Mouse (Mus musculus): ENCODE results near the gene Marveld1. TPM values are rescaled to one million over a fixed set of nuclear protein-coding genes. Genes with fewer than 3 reads are reported as not detected.

Gene Marveld1
- polyA plus RNA-seq, 1 experiment = 3.6 TPM

DNA sequence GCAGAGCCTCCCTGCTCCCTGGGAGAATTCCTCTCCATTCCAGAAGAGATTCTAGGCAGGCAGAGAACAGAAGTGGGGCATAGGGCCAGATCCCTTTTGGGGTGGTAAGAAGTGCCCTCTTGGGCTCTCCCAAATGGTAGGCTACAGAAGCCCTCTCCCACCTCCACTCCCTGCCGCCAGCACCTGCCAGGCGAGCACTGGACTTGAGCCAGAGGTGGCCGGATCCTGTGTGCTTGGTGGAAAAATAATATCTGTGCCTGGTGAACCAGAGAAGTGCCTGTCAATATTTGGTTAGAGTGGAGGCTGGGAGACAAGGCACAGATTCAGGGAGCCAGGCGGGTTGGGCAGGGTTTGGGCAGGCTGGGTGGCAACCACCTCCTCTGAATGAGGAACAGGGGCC lies 49.2 kb downstream of the Marveld1 start:
- H3K36me3 ChIP-seq (replicated peaks; ENCODE audit: low read length) = peaks cover 29% of the 10 kb centered on the region
- H3K4me3 ChIP-seq (replicated peaks) = no peak overlapping the region
- H3K4me1 ChIP-seq = peaks cover 5% of the 10 kb centered on the region
- TF ChIP-seq FLI1 (IDR thresholded peaks at IDR 0.05; ENCODE audit: low read length) = no peak
- no peak for TF ChIP-seq GATA1 (IDR thresholded peaks at IDR 0.05; ENCODE audit: borderline replicate concordance, low read length)
- no peaks in the 10 kb centered on the region; the same call in 1 of the 2 replicates for H3K9me3 ChIP-seq
- H3K27me3 ChIP-seq (replicated peaks) = peaks cover 53% of the 10 kb centered on the region

DNA sequence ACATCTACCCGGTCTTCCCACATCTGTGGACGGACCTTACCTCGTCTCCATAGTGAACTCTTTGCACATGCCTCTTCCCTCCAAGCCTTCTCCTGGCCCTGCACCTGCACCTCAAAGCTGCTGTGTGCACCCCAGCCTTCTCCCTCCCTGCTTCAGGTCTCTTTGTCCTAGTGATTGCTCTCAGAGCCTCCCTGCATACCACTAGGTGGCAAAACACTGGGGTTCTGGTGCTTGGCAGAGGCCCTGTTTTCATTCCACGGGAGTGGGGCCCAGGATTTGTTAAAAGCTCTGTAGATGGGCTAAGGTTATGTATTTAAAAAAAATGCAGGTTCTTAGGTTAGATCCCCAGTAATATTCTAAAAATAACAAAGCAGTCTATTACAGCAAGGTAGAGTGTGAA lies 49.9 kb downstream of the Marveld1 start:
- TF ChIP-seq FLI1 (IDR thresholded peaks at IDR 0.05; ENCODE audit: low read length) = no peak
- TF ChIP-seq GATA1 (IDR thresholded peaks at IDR 0.05; ENCODE audit: borderline replicate concordance, low read length) = no peak
- Histone ChIP-seq H3K9me3 (no peaks in the 10 kb centered on the region; the same call in 1 of the 2 replicates), H3K27me3 (replicated peaks) (peaks cover 60% of the 10 kb centered on the region), H3K4me1 (peaks cover 12% of the 10 kb centered on the region), H3K36me3 (replicated peaks; ENCODE audit: low read length) (peaks cover 22% of the 10 kb centered on the region), H3K4me3 (replicated peaks) (no peak overlapping the region)

DNA sequence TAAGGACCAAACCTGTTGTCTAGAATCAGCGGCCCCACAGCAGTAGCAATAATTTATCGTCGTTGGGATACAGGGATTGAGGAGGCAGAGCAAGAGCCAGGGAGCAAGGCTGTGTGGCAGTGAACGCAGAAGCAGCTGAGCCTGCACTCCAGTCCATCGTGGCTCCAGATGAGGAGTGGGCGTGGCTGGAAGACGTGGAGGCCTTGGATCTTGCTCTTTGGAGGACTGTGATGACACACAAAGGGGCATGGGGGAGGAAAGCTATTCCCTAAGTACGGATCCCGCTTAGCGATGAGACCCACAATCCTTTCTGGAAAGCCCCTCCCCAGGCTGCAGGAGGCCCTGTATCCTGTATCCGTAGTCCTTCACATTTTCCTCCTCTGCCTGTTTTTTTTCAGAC lies 50.8 kb downstream of the Marveld1 start:
- H3K36me3 ChIP-seq (replicated peaks; ENCODE audit: low read length) = peaks cover 13% of the 10 kb centered on the region
- no peak overlapping the region for H3K4me3 ChIP-seq (replicated peaks)
- peaks cover 69% of the 10 kb centered on the region for H3K27me3 ChIP-seq (replicated peaks)
- H3K9me3 ChIP-seq = no peaks in the 10 kb centered on the region; the same call in 1 of the 2 replicates
- H3K4me1 ChIP-seq = peaks cover 15% of the 10 kb centered on the region
- TF ChIP-seq GATA1 (IDR thresholded peaks at IDR 0.05; ENCODE audit: borderline replicate concordance, low read length) = no peak
- no peak for TF ChIP-seq FLI1 (IDR thresholded peaks at IDR 0.05; ENCODE audit: low read length)

Other genes with a start within 250 kb of the Marveld1 start
- 654 and 1,266 TPM in 2 replicates for gene Pgam1, start 235.5 kb upstream of the Marveld1 start, polyA plus RNA-seq (2012; ENCODE audit: insufficient read depth, low replicate concordance)
- 5.4 and 13.5 TPM in 2 replicates for gene Exosc1, start 214.0 kb upstream of the Marveld1 start, polyA plus RNA-seq (2012; ENCODE audit: insufficient read depth, low replicate concordance)
- gene Zdhhc16, start 213.9 kb upstream of the Marveld1 start, polyA plus RNA-seq (2012; ENCODE audit: insufficient read depth, low replicate concordance) = 18.8 and 25.3 TPM in 2 replicates
- 6.0 and 14.4 TPM in 2 replicates for gene Mms19, start 166.2 kb upstream of the Marveld1 start, polyA plus RNA-seq (2012; ENCODE audit: insufficient read depth, low replicate concordance)
- 23.1 and 46.7 TPM in 2 replicates for gene Ubtd1, start 165.6 kb upstream of the Marveld1 start, polyA plus RNA-seq (2012; ENCODE audit: insufficient read depth, low replicate concordance)
- gene Ankrd2, start 111.4 kb upstream of the Marveld1 start, polyA plus RNA-seq (2012; ENCODE audit: insufficient read depth, low replicate concordance) = not detected in 2 replicates
- 0.93 TPM in 1 of 2 replicates, not detected in the other for gene Hoga1, start 101.8 kb upstream of the Marveld1 start, polyA plus RNA-seq (2012; ENCODE audit: insufficient read depth, low replicate concordance)
- gene 4933411K16Rik, start 95.2 kb upstream of the Marveld1 start, polyA plus RNA-seq (2012; ENCODE audit: insufficient read depth, low replicate concordance) = not detected in 2 replicates
- gene Morn4, start 61.0 kb upstream of the Marveld1 start, polyA plus RNA-seq (2012; ENCODE audit: insufficient read depth, low replicate concordance) = 2.0 TPM in 1 of 2 replicates, not detected in the other
- 8.3 and 14.6 TPM in 2 replicates for gene Pi4k2a, start 56.9 kb upstream of the Marveld1 start, polyA plus RNA-seq (2012; ENCODE audit: insufficient read depth, low replicate concordance)
- gene Avpi1, start 18.3 kb upstream of the Marveld1 start, polyA plus RNA-seq (2012; ENCODE audit: insufficient read depth, low replicate concordance) = 15.5 and 38.7 TPM in 2 replicates
- 6.6 and 12.2 TPM in 2 replicates for gene Zfyve27, start 16.6 kb downstream of the Marveld1 start, polyA plus RNA-seq (2012; ENCODE audit: insufficient read depth, low replicate concordance)
- gene Sfrp5, start 54.9 kb downstream of the Marveld1 start, polyA plus RNA-seq (2012; ENCODE audit: insufficient read depth, low replicate concordance) = not detected in 2 replicates
- 0.09 and 0.58 TPM in 2 replicates for gene Golga7b, start 100.2 kb downstream of the Marveld1 start, polyA plus RNA-seq (2012; ENCODE audit: insufficient read depth, low replicate concordance)

All from megakaryocyte, embryonic 14.5 days (primary cell).